Mouse (Mus musculus) C2C12 (cell line): ENCODE measurements around the gene Tufm. TPM values are rescaled to one million over a fixed set of nuclear protein-coding genes. Genes with fewer than 3 reads are reported as not detected.

Source experiments
- H3K27me3 ChIP-seq: one replicate; pipeline ENCODE4 v1.6.1; 2011; ENCODE audit not compliant: control insufficient read depth, insufficient read depth, insufficient read length
- H3K36me3 ChIP-seq: one replicate; pipeline ENCODE4 v1.6.1; 2011; ENCODE audit not compliant: control insufficient read depth, insufficient read depth
- H3K4me3 ChIP-seq: one replicate; pipeline ENCODE4 v1.5.1; 2011; ENCODE audit warnings: mild to moderate bottlenecking, control low read depth; ENCODE audit not compliant: poor library complexity, insufficient read depth, severe bottlenecking
- H3K79me2 ChIP-seq: one replicate; pipeline ENCODE4 v1.6.1; 2011; ENCODE audit not compliant: control insufficient read depth, insufficient read depth
- H3K79me3 ChIP-seq: one replicate; pipeline ENCODE4 v1.6.1; 2011; ENCODE audit warnings: low read depth, control low read depth
- H3ac ChIP-seq: one replicate; pipeline ENCODE3; 2011; ENCODE audit warnings: low read depth; ENCODE audit not compliant: control insufficient read depth, insufficient read length
- CEBPB ChIP-seq: IDR thresholded peaks from one replicate; pipeline ENCODE4 v1.6.1; 2011; ENCODE audit warnings: low read depth, mild to moderate bottlenecking, control low read depth, moderate library complexity
- CTCF ChIP-seq: IDR thresholded peaks from one replicate; pipeline ENCODE4 v1.5.1; 2011; ENCODE audit not compliant: control insufficient read depth, insufficient read depth, insufficient read length
- FOSL1 ChIP-seq: IDR thresholded peaks from one replicate; pipeline ENCODE4 v1.8.0; 2011; ENCODE audit warnings: mild to moderate bottlenecking, low read length; ENCODE audit not compliant: poor library complexity, insufficient read depth, severe bottlenecking
- MAX ChIP-seq: IDR thresholded peaks from one replicate; pipeline ENCODE4 v1.6.1; 2011; ENCODE audit warnings: mild to moderate bottlenecking, control low read depth
- MYOD1 ChIP-seq: IDR thresholded peaks from one replicate; pipeline ENCODE4 v1.6.1; 2011; ENCODE audit warnings: low read depth; ENCODE audit not compliant: control insufficient read depth, insufficient read length
- MYOG ChIP-seq: IDR thresholded peaks from one replicate; pipeline ENCODE4 v1.6.1; 2011; ENCODE audit not compliant: control insufficient read depth, insufficient read length; ENCODE audit errors: extremely low read depth
- USF1 ChIP-seq: IDR thresholded peaks from one replicate; pipeline ENCODE4 v1.6.1; 2011; ENCODE audit warnings: low read depth, mild to moderate bottlenecking, control low read depth, moderate library complexity
- polyA plus RNA-seq: library from polyadenylated mRNA; unstranded; fragments of >200 nt; fragmentation: generic; extraction: Trizol; gene quantifications from one replicate; pipeline ENCODE4 v1.2.1, GENCODE M21; 2012; ENCODE audit warnings: missing spikeins

Tufm gene
- polyA plus RNA-seq, 1 experiment, result 200 TPM

DNA sequence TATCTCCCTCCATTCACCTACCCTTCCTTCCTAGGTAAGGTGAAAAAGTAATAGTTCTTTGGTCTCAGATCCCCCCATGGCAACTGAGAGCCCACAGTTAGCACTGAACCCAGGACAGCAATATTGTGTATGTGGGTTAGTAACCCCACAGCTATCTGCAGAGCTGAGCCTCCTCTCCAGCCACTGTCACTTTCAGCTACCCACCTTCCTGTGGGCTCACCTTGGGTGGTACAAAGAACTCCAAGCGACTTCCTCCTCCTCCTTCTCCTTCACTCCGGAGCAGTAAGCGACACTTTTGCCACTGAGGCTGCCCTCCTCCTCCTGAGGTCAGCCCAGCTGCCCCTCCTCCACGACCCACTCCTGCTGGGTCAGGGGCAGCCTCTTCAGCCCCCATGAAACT, 15.3 kb upstream of the Tufm start:
- Histone ChIP-seq H3K79me2 (peaks cover 29% of the 10 kb centered on the region), H3K4me3 (no peak overlapping the region), H3K27me3 (no peaks in the 10 kb centered on the region), H3K36me3 (peaks cover 15% of the 10 kb centered on the region), H3ac (no peak overlapping the region), H3K79me3 (peaks cover 8% of the 10 kb centered on the region)
- TF ChIP-seq CTCF, result no peak
- no peak for TF ChIP-seq FOSL1
- TF ChIP-seq MAX, result no peak
- no peak for TF ChIP-seq MYOD1
- no peak for TF ChIP-seq CEBPB
- no peak for TF ChIP-seq MYOG
- no peak for TF ChIP-seq USF1

DNA sequence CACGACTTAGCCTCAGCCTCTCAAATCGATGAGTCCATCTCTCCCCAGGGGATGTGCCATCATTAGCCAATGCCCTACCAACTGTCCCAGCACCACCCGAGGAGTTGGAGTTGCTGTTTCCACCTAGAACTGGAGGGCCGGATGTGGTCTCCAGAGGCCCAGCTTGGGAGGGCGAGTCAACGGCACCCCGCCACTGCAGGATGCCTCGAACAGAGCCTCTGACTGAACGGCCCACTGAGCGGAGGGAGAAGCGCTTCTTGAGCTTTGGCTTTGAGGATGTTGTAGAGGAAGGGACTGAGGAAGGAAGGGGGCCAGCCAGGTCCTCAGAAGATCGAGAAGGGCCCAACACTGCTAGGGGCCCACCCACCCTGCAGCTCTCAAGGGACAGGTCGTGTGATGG, 14.9 kb upstream of the Tufm start:
- Histone ChIP-seq H3ac (no peak overlapping the region), H3K27me3 (no peaks in the 10 kb centered on the region), H3K36me3 (peaks cover 11% of the 10 kb centered on the region), H3K4me3 (no peak overlapping the region), H3K79me2 (peaks cover 29% of the 10 kb centered on the region), H3K79me3 (peaks cover 8% of the 10 kb centered on the region)
- TF ChIP-seq FOSL1 (no peak), USF1 (no peak), CEBPB (no peak), CTCF (no peak), MAX (no peak), MYOD1 (no peak), MYOG (no peak)

GRCm38 (mm10) chr7:126472713-126473112, 14.4 kb upstream of the Tufm start:
- Histone ChIP-seq H3K79me3 (peaks cover 8% of the 10 kb centered on the region), H3ac (no peak overlapping the region), H3K36me3 (peaks cover 7% of the 10 kb centered on the region), H3K4me3 (no peak overlapping the region), H3K79me2 (peaks cover 29% of the 10 kb centered on the region), H3K27me3 (no peaks in the 10 kb centered on the region)
- no peak for TF ChIP-seq MYOD1
- TF ChIP-seq FOSL1, result no peak
- TF ChIP-seq MYOG, result no peak
- TF ChIP-seq MAX, result no peak
- no peak for TF ChIP-seq CEBPB
- no peak for TF ChIP-seq CTCF
- TF ChIP-seq USF1, result no peak

- Histone ChIP-seq H3K36me3 (peaks cover 6% of the 10 kb centered on the region), H3ac (no peak overlapping the region), H3K79me3 (peaks cover 8% of the 10 kb centered on the region), H3K27me3 (no peaks in the 10 kb centered on the region), H3K79me2 (peaks cover 29% of the 10 kb centered on the region), H3K4me3 (no peak overlapping the region)
- TF ChIP-seq MYOG (no peak), MYOD1 (no peak)
Observed at GRCm38 (mm10) chr7:126473470-126474086, 13.6 kb upstream of the Tufm start.

- Histone ChIP-seq H3ac (peak overlapping the region; percentile 83), H3K4me3 (peak overlapping the region; percentile 60), H3K79me2 (peaks cover 29% of the 10 kb centered on the region), H3K79me3 (peaks cover 8% of the 10 kb centered on the region), H3K36me3 (peaks cover 6% of the 10 kb centered on the region), H3K27me3 (no peaks in the 10 kb centered on the region)
- TF ChIP-seq CTCF, result no peak
- peak; percentile 71 for TF ChIP-seq MYOD1
Observed at GRCm38 (mm10) chr7:126474486-126474955, 12.6 kb upstream of the Tufm start.

DNA sequence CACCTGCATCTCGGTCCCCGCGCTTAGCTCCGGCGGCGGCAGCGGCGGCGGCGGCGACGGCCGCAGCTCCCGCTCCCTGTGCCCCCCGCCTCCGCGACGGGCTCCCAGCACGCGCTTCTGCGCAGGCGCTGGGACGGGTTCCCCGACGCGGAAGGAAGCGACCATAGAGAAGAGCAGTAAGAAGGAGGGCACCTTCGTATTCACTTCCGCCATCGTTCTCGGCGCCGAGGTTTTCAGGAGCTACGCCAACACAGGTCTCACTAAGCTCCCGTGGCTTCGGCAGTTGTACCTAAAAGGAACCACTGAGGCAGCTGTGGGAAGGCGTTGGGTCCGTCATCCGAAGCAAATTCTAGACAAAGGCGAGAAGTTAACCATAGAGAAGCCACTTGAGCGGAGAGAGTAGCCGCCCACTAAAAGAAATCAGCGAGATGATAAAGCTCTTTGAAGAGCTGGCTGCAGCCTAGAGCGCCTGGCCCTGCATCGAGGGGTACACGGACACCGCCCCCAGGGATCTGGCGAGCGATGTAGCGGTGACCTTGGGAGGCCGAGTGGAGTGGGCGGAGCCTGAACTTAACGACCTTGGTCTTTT, 12.1 kb upstream of the Tufm start, which contains the start of gene Sh2b1:
Gene Sh2b1, minus strand, starts transcription at position 432 of the 589 bp plus-strand sequence.
- H3K27me3 ChIP-seq, result no peaks in the 10 kb centered on the region
- peaks cover 6% of the 10 kb centered on the region for H3K36me3 ChIP-seq
- peak within 1 kb of the TSS; percentile 60 for H3K4me3 ChIP-seq
- H3K79me3 ChIP-seq, result peaks cover 8% of the 10 kb centered on the region
- H3K79me2 ChIP-seq, result peaks cover 29% of the 10 kb centered on the region
- TF ChIP-seq FOSL1 (no peak), CEBPB (no peak), CTCF (peak; percentile 54)
- peak within 1 kb of the TSS; percentile 83 for H3ac ChIP-seq
